Mouse (Mus musculus) kidney, adult 2 months (tissue): ENCODE results near the gene Trabd2b. TPM values are rescaled to one million over a fixed set of nuclear protein-coding genes. Genes with fewer than 3 reads are reported as not detected.

Experiments used
- DNase-seq: peaks from one replicate; pipeline ENCODE4 v3.0.0; 2021
- H3K27ac ChIP-seq: fragments of 200-500 bp; 2 replicates; pipeline ENCODE4 v1.5.1; 2012; ENCODE audit warnings: low read depth, low read length, control low read depth, inconsistent platforms; ENCODE audit not compliant: insufficient read depth
- H3K27me3 ChIP-seq: fragments of 200-500 bp; replicated peaks from 2 replicates; pipeline ENCODE4 v1.6.1; 2012; ENCODE audit warnings: mild to moderate bottlenecking, moderate library complexity, low read length, inconsistent platforms; ENCODE audit not compliant: control insufficient read depth, insufficient read depth
- H3K36me3 ChIP-seq: fragments of 200-500 bp; 2 replicates; pipeline ENCODE4 v1.6.1; 2012; ENCODE audit warnings: mild to moderate bottlenecking, moderate library complexity, low read length, inconsistent platforms; ENCODE audit not compliant: control insufficient read depth, insufficient read depth
- H3K4me1 ChIP-seq: fragments of 200-500 bp; 2 replicates; pipeline ENCODE4 v1.6.1; 2011; ENCODE audit warnings: low read length; ENCODE audit not compliant: control insufficient read depth, insufficient read depth
- H3K4me3 ChIP-seq: fragments of 200-500 bp; 2 replicates; pipeline ENCODE4 v1.5.1; 2011; ENCODE audit warnings: mild to moderate bottlenecking, low read depth, low read length, control low read depth; ENCODE audit not compliant: insufficient read depth
- CTCF ChIP-seq: fragments of 200-500 bp; conservative IDR thresholded peaks from 2 replicates; pipeline ENCODE4 v1.5.1; 2011; ENCODE audit warnings: low read depth, mild to moderate bottlenecking, control low read depth, low read length, moderate library complexity, mixed read lengths; ENCODE audit not compliant: insufficient read depth, insufficient read length
- POLR2A ChIP-seq: fragments of 200-500 bp; IDR thresholded peaks from one replicate; pipeline ENCODE4 v1.6.1; 2011; ENCODE audit warnings: low read depth, low read length, control low read depth
- WGBS: fragments of 180-500 bp; shearing (Covaris S2); methylation state at CpG from one replicate; pipeline ENCODE4 v1.1.7; 2018; 5-methylcytosine and 5-hydroxymethylcytosine counted together
- polyA plus RNA-seq: library from polyadenylated mRNA; depleted of rRNA; stranded (reverse); fragments of >200 nt; gene quantifications from 2 replicates; pipeline ENCODE4 v1.2.3, GENCODE M21; 2012

Trabd2b gene
- polyA plus RNA-seq, 1 experiment = 32.2 TPM

DNA sequence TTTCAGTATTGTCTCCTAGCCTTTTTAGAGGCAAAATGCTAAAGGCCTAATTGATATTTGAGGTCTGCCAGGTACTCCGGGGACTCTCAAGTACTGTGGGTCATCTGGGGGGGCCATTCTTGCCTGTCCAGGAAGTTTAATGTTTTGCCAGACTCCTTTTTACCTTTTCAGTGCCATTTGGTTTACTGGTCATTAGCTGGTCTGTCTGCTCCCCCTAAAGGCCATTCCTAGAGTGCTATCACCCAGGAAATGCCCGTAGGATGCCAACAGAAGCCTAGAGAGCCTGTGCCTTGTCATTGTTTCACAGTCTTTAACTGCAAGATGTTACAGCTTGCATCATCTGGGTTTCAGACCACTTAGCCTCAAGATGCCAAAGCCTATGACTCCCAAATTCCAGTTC is 35.7 kb downstream of the Trabd2b start:
- Histone ChIP-seq H3K4me1 (peaks cover 3% of the 10 kb centered on the region; the same call in 1 of the 2 replicates), H3K36me3 (no peaks in the 10 kb centered on the region), H3K27ac (no peak overlapping the region), H3K27me3 (no peaks in the 10 kb centered on the region), H3K4me3 (no peak overlapping the region)
- TF ChIP-seq CTCF (no peak; the same call in 1 of the 2 replicates), POLR2A (no peak)
- peak; percentile 61 for DNase-seq
- WGBS = 31% methylated on average over 2 of the region's 2 CpGs

DNA sequence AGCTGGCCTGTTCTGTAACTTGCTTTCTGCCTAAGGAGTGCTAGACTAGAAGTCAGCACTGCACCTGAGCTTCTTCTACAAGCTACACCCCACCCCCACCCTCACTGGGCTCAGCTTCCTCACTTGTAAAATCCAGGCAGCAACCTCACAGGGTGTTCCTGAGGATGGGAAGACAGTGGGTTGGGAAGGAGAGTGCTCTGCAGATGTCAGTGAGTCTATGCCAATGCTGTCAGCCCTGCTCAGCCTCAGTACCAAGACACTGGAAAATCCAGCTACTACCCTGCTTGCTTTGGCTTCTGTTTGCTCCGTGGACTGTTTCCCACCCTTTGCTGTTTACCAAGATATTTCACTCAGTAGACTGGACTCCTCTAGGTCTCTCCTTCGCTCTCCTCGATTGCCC is 36.1 kb downstream of the Trabd2b start:
- no peak overlapping the region for H3K27ac ChIP-seq
- peaks cover 3% of the 10 kb centered on the region; the same call in 1 of the 2 replicates for H3K4me1 ChIP-seq
- WGBS = 71% methylated on average over 3 of the region's 3 CpGs
- no peaks in the 10 kb centered on the region for H3K36me3 ChIP-seq
- DNase-seq = no peak
- no peaks in the 10 kb centered on the region for H3K27me3 ChIP-seq
- TF ChIP-seq POLR2A = no peak
- no peak for TF ChIP-seq CTCF
- H3K4me3 ChIP-seq = no peak overlapping the region

DNA sequence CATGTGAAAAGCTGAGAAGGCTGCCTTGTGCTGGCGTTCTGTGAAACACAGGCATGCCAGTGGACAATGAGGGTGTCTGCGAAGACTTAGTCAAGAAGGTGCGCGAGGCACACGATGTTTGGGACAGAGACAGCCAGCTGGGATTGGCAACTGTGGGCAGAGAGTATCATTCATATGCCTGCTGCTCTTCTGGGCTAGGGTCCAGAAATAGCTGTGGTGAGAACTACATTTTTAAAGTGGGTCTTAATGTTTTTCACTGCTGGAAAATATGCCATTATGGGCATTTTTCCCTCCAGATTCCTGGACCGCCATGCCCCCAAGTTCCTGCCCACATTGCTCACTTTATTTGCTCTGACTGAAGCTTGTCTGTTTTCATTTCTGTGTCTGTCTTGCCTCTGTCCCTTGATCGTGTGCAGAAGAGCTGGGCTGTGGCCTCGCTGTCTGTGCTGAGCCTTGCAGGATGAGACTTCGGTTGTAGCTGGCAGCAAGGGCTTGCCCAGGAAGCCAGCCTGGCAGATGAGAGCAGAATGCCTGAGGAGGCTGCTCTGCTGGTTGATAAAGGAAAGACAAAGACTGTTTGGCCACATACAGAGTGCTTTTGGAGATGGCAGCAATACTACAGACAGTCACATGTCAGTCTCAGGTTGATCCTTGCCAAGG is 42.0 kb downstream of the Trabd2b start:
- WGBS = 78% methylated on average over 9 of the region's 9 CpGs

DNA sequence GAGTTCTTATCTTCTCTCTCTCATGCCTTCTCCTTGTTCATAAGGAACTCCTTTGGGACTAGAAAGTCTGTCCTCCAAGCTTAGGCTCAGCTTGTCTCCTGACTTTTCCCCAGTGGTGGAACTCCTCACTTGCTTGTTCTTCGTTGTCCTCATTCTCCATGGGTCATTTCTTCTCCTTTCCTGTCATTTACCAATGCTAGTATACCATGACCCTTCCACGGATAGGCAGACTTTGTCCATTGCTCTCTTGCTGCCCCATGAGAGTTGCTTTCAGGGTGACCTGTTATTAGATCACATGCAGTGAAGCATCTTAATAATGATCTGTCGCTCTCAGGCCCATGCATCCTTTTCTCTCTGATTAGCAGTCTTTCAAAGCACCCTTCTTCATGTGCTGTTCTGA is 46.6 kb downstream of the Trabd2b start:
- H3K27me3 ChIP-seq = no peaks in the 10 kb centered on the region
- WGBS = 51% methylated on average over 3 of the region's 3 CpGs
- H3K36me3 ChIP-seq = no peaks in the 10 kb centered on the region; the same call in 1 of the 2 replicates
- H3K4me1 ChIP-seq = peaks cover 31% of the 10 kb centered on the region
- peak; percentile 63 for DNase-seq
- peak overlapping the region; percentile 92 for H3K27ac ChIP-seq
- TF ChIP-seq POLR2A (no peak), CTCF (no peak)
- no peak overlapping the region for H3K4me3 ChIP-seq

More for the DNA sequence above, 42.0 kb downstream of the Trabd2b start:
- no peak for DNase-seq
- no peak overlapping the region for H3K4me3 ChIP-seq
- H3K36me3 ChIP-seq = no peaks in the 10 kb centered on the region; the same call in 1 of the 2 replicates
- no peaks in the 10 kb centered on the region for H3K27me3 ChIP-seq
- no peak for TF ChIP-seq POLR2A
- no peak for TF ChIP-seq CTCF
- H3K27ac ChIP-seq = no peak overlapping the region
- H3K4me1 ChIP-seq = peaks cover 7% of the 10 kb centered on the region; the same call in 1 of the 2 replicates

DNA sequence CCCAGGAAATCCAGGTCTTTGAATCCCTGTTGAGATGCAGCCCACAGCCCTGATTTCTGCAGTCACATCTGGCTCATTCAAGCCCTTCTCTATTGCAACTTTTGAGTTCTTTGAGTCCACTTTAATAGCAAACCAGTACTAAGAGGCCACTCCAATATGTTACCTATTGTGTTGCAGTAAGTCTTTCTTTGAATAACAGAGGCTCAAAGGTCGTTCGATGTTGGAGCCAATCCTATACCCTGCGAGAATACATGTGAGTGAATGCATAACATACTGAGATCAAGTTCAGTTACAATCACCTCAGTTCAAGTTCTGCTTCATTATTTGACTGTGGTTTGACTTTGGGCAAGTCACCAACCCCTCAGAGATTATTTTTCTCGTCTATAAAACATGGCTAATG is 47.5 kb downstream of the Trabd2b start:
- no peak for TF ChIP-seq CTCF
- TF ChIP-seq POLR2A = no peak
- Histone ChIP-seq H3K36me3 (no peaks in the 10 kb centered on the region; the same call in 1 of the 2 replicates), H3K4me3 (no peak overlapping the region), H3K4me1 (peaks cover 33% of the 10 kb centered on the region), H3K27me3 (no peaks in the 10 kb centered on the region), H3K27ac (peak overlapping the region; percentile 75)
- WGBS = 36% methylated on average over 4 of the region's 4 CpGs
- DNase-seq = peak; percentile 81

DNA sequence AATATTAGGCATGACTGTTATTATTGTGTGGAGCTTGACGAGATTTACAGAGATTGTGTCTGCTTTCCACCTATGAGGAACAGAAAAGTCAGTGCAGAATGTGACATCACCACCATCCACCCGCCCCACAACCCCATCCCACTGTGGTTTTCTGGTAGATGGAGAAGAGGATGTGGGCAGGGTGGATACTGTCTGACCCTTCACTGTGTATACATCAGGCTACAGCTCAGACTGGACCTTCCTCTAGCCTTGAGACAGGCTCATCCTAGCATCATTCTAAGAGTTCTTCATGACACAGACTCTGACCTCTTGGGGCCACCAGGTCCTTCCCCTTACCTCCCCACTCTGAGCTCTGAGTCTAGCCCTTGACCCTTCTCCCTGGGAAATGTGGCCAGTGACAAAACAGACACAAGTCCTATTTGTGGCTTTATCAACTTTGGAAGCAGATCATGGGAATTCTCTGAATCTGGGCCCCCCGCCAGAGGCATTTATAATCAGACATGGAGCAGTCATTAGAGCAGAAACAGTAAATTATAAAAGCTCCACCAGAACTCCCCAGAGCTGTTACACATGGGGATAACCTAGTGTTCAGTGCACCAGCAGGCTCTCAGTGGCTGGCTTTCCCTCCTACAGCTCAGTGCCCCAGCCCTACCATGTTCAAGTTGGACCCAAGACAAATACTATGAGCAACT is 48.1 kb downstream of the Trabd2b start:
- peaks cover 33% of the 10 kb centered on the region for H3K4me1 ChIP-seq
- 46% methylated on average over 3 of the region's 3 CpGs for WGBS
- H3K27me3 ChIP-seq = no peaks in the 10 kb centered on the region
- DNase-seq = peak; percentile 61
- H3K27ac ChIP-seq = peak overlapping the region; percentile 48
- no peak for TF ChIP-seq POLR2A
- no peak for TF ChIP-seq CTCF
- no peak overlapping the region for H3K4me3 ChIP-seq
- H3K36me3 ChIP-seq = no peaks in the 10 kb centered on the region; the same call in 1 of the 2 replicates

DNA sequence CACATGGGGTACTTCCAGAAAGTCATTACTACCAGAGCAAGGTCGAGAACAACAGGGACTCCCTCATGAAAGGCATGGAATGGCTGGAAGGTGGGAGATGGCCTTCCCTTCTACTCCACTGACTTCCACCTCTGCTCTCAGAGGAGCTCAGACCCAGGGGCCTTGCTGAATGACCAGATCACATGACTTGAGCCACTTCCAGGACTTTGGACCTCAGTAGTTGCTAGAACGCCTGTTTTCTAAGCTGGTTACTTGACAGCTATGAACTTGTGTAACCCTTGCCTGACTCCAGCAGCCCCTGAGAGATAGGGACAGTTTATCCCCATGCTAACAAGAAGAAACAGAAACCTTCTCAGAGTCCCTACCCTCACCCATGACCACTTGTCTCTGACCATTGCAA is 50.6 kb downstream of the Trabd2b start:
- Histone ChIP-seq H3K4me1 (peaks cover 33% of the 10 kb centered on the region), H3K27ac (peak overlapping the region; percentile 70; the same call in 1 of the 2 replicates), H3K4me3 (no peak overlapping the region), H3K27me3 (no peaks in the 10 kb centered on the region), H3K36me3 (no peaks in the 10 kb centered on the region)
- peak; percentile 92 for DNase-seq
- WGBS = 52% methylated on average over 2 of the region's 2 CpGs
- no peak for TF ChIP-seq POLR2A
- no peak for TF ChIP-seq CTCF
